Mouse (Mus musculus) c-Kit-negative CD71-positive TER-119-positive erythroid progenitor cells, embryonic 14.5 days (primary cell): Measurements from ENCODE around the gene Trib3.
"Not testable (repeated sequence)": the region's sequence is repeated elsewhere in the genome, so short reads cannot be mapped to it uniquely, and the experiment has no call there.

Experiments used
- DNase-seq: peaks from one replicate; pipeline ENCODE4 v3.0.0-alpha.2; 2013; ENCODE audit warnings: low read depth, low spot score

Trib3 gene

DNA sequence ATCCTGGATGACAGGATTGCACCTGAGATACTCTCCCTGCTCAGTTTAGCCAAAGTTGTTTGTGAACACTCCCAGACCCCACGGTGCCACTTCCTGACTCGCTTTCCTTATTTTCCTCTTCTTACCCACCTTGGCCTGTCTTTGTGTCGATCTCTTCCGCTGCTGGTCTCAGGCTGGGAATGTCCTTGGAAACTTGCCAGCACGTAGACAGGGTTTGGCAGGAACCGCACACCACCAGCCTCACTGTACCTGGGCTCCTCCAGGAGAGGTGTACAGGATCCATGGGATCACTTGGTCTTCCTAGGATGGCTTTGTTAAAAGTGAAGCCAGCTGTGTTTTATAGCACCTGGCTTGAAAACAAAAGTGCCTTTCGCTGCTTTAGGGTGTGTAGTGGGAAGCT lies 30.8 kb downstream of the Trib3 start:
- DNase-seq, result no peak

DNA sequence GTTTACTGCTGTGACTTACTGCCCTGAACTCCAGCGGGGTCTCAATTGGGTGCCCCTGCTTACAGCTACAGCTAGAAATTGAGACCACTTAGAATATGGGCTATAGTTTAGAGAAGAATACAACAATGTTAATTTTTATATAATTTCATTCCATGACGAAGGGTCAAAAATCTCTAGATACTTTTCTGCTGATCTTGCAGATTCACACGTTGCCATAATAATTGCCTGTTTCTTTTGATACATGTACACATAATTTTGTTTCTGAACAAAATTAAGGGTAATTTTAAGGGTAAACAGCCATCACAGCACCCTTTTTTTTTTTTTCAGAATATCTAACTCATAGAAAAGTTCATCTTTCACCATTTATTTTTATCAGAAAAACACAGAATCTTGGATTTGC lies 36.6 kb downstream of the Trib3 start:
- DNase-seq, result no peak

DNA sequence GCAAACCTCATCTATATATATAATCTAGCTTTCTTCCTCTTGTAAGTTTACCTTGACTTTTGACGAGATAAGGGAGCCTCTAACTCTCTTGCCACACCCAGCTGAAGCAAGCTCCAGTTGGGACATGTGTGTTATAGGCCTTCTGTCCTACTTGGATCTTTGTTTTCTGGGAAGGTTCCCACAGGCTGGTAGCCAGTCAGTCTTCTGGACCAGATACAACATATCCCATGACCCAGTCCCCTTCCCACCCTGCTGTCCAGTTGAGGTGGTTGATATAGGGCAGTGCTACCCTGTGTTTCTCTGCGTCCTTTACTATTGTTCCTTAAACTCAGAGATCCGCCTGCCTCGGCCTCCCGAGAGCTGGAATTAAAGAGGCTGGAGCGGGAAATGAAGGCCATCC lies 38.4 kb downstream of the Trib3 start:
- no peak for DNase-seq

DNA sequence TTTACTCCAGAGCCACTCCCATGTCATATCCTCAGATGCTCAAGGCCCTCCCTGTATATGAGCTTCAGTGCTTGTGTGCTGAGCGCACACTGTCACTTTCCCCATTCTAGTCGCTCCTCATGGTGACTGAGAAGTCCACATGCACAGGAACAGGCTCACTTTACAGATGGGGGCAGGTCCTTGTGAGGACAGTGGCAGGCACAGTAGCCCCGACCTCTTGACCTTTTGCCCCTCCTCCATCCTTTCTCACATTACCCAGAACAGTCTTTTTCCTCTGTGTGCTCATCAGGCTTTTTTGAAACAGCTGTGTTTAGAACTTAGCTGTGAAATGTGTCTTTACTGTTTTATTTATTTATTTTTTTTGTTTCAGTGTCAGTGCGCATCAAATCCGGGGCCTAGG lies 40.1 kb downstream of the Trib3 start:
- DNase-seq, result no peak

DNA sequence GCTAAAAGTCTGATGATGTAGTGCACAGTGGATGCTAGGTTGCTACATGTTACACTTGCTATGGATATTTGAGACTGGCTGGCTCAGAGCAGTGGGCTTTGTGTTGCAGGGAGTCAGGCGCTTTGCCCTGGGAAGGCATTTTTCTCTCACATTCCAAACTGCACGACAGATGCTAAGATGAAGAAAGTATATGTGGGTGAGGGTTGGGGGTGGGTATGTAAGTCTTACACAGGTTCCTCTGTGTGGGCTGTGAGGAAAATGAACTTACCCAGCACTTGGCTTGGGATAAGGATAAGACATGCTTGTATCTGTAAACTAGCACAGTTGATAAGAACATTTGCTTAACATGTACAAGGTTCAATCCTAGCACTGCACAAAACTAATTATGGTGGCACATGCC lies 41.0 kb downstream of the Trib3 start:
- no peak for DNase-seq

DNA sequence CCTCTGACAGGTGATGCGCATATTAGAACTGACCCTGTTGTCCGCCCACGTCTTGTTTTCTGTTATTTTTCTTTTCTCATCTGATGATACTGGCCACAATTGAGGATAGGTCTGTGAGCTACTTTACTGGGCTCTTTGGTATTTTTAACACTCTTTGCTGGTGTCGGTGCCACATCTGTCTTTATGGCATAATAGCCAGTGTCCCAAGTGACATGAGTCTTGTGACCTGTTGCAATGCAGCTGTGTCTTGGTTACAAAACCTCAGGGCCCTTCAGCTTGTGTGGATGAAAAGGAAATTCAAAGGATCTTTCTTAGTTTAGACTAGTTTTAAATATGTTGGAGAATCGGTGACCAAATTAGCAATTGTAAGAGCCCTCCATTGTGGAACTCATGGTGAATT lies 49.3 kb downstream of the Trib3 start:
- DNase-seq, result peak; percentile 4

DNA sequence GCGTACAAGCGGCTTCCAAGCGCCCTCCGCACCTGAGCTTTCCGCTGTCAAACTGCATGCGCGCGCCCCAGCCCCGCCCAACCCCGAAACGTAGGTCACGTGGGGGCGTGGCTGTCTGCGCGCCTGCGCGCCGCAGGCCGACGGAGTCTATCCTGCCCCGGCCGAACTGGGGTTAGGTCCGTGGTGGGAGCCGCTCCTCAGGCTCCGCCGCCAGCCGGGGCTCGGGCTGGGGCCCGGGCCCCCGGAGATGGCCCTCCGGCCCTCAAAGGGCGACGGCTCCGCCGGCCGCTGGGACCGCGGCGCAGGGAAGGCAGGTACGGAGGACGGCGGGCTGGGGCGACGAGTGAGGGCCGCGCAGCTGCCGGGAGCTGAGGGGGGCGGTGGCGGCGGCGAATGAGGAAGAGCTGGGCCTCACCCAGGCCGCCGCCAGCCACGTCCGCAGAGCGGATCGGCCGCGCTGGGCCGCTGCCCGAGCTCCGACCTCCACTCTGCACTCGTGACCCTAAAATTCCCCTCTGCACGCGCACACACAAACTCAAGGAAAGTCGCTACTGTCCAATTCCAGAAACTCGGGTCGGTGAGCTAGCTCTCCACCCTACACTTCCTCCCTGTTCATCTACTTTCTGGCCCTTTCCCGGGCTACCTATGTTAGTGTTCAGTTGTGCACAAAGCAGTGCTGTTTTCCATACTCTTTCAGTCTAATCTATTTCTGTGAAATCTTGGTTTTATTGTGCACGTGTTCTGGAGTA lies 49.9 kb downstream of the Trib3 start, which contains the start of gene Tbc1d20:
Gene Tbc1d20, plus strand, starts transcription at position 102 of the 749 bp plus-strand sequence.
- peak; percentile 83 for DNase-seq

DNA sequence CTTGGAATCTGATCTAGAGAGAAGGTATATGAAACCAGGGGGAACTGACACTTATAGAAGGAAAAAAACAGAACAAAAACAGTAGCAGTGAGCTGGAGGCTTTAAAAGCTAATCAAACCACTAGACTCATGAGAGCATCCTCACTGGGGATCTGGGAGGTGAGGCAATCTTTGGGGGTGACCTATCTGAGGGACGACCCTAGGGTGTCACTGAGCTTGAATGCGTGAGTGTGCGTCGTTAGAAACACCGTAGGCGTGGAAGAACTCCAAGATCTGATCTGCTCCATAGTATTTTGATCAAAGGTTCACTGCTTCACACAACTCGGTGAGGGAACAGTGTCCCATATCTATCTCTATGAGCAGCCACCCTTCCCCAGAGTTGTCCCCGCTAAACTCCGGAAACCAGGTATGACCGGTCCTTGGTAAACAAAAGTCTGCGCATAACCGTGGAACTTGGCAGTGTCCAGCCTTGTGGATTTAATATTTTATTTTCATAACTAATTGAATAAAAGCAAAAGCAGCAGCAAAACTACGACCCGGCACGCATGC lies 50.6 kb downstream of the Trib3 start:
- DNase-seq, result no peak

DNA sequence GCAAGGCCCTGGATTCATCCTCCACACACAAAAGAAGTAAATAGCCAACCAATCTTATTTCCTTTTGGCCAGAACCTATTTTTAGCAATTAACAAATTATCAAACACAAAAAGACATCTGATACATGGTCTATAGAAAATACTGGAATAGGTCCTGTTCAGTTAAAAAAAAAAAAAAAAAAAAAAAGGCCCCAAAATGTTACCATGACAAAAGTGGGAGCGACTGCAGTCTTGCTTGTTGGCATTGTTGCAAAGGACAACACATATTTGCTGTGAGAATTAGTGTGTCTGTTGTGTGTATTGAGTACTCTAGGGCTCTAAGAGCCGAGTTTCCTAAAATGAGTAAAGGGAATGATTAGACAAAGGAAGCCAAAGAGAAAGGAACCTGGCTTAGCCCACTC lies 51.4 kb downstream of the Trib3 start:
- DNase-seq, result no peak

DNA sequence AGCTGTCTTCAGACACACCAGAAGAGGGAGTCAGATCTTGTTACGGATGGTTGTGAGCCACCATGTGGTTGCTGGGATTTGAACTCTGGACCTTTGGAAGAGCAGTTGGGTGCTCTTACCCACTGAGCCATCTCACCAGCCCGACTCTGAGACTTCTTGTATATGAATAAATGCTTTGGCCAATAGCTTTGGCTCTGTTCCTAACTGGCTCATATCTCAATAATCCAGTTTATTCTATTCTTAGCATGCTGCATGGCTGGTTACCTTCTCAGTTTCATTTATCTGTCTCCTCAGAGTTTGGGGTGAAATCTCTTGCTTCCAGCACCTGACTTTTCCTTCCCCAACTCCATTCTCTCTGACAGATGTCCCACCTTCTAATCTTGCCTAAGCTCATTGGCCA lies 54.2 kb downstream of the Trib3 start:
- not testable (repeated sequence) for DNase-seq

DNA sequence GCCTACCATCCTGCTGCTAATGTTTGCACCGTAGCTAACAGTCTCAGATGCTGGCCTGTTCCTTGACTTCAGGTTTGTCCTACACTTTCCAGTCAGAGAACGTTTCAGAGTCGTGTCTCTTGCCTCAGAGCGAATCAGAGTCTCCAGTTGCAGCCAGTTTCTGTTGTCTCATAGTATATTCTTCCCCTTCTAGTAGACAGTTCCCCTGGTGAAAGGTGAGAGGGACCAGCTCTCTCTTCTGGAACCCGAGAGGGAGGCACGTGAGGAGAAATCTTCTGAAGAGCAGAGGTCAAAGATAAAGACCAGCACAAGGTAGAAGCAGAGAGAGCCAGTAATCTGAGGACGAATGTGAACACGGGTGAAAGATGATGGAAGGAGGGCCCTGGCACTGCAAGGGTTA lies 55.8 kb downstream of the Trib3 start:
- DNase-seq, result no peak

DNA sequence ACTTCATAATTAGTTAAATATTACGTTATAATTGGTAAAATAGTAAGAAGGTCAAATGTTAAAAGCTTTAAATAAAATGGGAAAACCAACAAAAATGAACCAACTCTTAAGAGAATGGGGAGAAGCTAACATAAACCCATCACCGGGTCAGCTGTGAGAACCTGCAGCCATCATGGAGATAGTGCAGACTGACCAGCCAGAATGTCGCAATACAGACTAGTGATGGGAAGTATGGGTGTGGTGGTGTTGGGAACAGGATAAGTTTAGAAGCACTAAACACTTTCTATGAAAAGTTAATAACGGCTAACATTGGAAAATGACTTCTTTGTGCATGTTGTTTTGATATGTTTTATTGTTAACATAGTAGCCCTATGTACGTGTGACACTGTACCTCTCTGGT lies 56.3 kb downstream of the Trib3 start:
- no peak for DNase-seq
